Mouse (Mus musculus): ENCODE results near the gene Ces2a. TPM values are rescaled to one million over a fixed set of nuclear protein-coding genes. Genes with fewer than 3 reads are reported as not detected.

The Ces2a gene
- not detected for total RNA-seq (2023)

GRCm38 (mm10) chr8:104733753-104734152 is at the start of gene Ces2a:
Gene Ces2a, plus strand, starts transcription at chr8:104734003.

Other genes starting within 250 kb of the Ces2a start
- gene Terb1, start 224.1 kb upstream of the Ces2a start, total RNA-seq (2023), result not detected
- 10 to 100 TPM; 15.4 to 16.9 TPM for gene Nae1, start 199.4 kb upstream of the Ces2a start, total RNA-seq (2023)
- under 1 TPM; 0.70 to 0.71 TPM for gene Car7, start 199.3 kb upstream of the Ces2a start, total RNA-seq (2023)
- 1 to 10 TPM; 3.4 to 4.0 TPM for gene Pdp2, start 142.6 kb upstream of the Ces2a start, total RNA-seq (2023)
- gene Cdh16, start 109.6 kb upstream of the Ces2a start, total RNA-seq (2023), result not detected
- gene Rrad, start 102.7 kb upstream of the Ces2a start, total RNA-seq (2023), result 1 to 10 TPM; 1.2 to 1.3 TPM
- gene Ciao2b, start 92.0 kb upstream of the Ces2a start, total RNA-seq (2023), result 10 to 100 TPM; 17.4 to 17.9 TPM
- not detected for gene Ces2b, start 97.6 kb downstream of the Ces2a start, total RNA-seq (2023)
- not detected for gene Ces2c, start 113.1 kb downstream of the Ces2a start, total RNA-seq (2023)
- under 1 TPM in 1 of 2 experiments, not detected in 1; 0.28 TPM for gene Ces2e, start 192.3 kb downstream of the Ces2a start, total RNA-seq (2023)
- gene Ces2f, start 213.4 kb downstream of the Ces2a start, total RNA-seq (2023), result under 1 TPM in 1 of 2 experiments, not detected in 1; 0.11 TPM
- 10 to 100 TPM; 13.9 to 26.1 TPM for gene Ces2g, start 227.7 kb downstream of the Ces2a start, total RNA-seq (2023)